Mouse (Mus musculus) hindbrain, embryonic 11.5 days (tissue): ENCODE data around the gene Plekha6. TPM values are rescaled to one million over a fixed set of nuclear protein-coding genes. Genes with fewer than 3 reads are reported as not detected.

Experiments used
- ATAC-seq: fragments of 200-750 bp; cut with Nextera tagmentation; 2 replicates; pipeline ENCODE4 v1.8.0; 2017; ENCODE audit warnings: mild to moderate bottlenecking, moderate TSS enrichment, moderate library complexity; ENCODE audit not compliant: low FRiP score
- DNase-seq: peaks from one replicate; pipeline ENCODE4 v3.0.0-alpha.2; 2015; ENCODE audit warnings: low spot score
- H3K27ac ChIP-seq: fragments of 300-500 bp; sonication (generic); 2 replicates; pipeline ENCODE4 v1.5.1; 2014; ENCODE audit warnings: mild to moderate bottlenecking, low read depth, low read length
- H3K27me3 ChIP-seq: fragments of 300-500 bp; sonication (generic); 2 replicates; pipeline ENCODE4 v1.6.1; 2014; ENCODE audit warnings: mild to moderate bottlenecking, low read length, moderate library complexity, mixed read lengths; ENCODE audit not compliant: control insufficient read depth, insufficient read depth
- H3K36me3 ChIP-seq: fragments of 300-500 bp; sonication (generic); 2 replicates; pipeline ENCODE4 v1.6.1; 2014; ENCODE audit warnings: mild to moderate bottlenecking, low read length, moderate library complexity, mixed read lengths; ENCODE audit not compliant: control insufficient read depth, insufficient read depth
- H3K4me1 ChIP-seq: fragments of 300-500 bp; sonication (generic); replicated peaks from 2 replicates; pipeline ENCODE4 v1.6.1; 2014; ENCODE audit warnings: low read length, mixed read lengths; ENCODE audit not compliant: control insufficient read depth, insufficient read depth
- H3K4me2 ChIP-seq: fragments of 300-500 bp; sonication (generic); replicated peaks from 2 replicates; pipeline ENCODE4 v1.6.1; 2014; ENCODE audit warnings: mild to moderate bottlenecking, low read depth, low read length
- H3K4me3 ChIP-seq: fragments of 300-500 bp; sonication (generic); 2 replicates; pipeline ENCODE4 v1.5.1; 2014; ENCODE audit warnings: low read depth, low read length
- H3K9ac ChIP-seq: fragments of 300-500 bp; sonication (generic); 2 replicates; pipeline ENCODE4 v1.6.1; 2014; ENCODE audit warnings: low read depth, low read length
- H3K9me3 ChIP-seq: fragments of 300-500 bp; sonication (generic); 2 replicates; pipeline ENCODE4 v1.6.1; 2016; ENCODE audit warnings: low read length; ENCODE audit not compliant: control insufficient read depth
- WGBS: fragments of 180-500 bp; shearing (Covaris S2); extraction: QIAGEN DNeasy Blood & Tissue Kit; methylation state at CpG from one replicate; pipeline ENCODE4 v1.1.7; 2014; 5-methylcytosine and 5-hydroxymethylcytosine counted together
- polyA plus RNA-seq: library from polyadenylated mRNA; unstranded; fragments of >200 nt; fragmentation: Nextera tagmentation; extraction: Ambion mirVana; gene quantifications from 2 replicates; pipeline ENCODE4 v1.2.1, GENCODE M21; 2014

Plekha6 gene
- polyA plus RNA-seq, 1 experiment from 2014 or later: 22.1 TPM

- no peak overlapping the region for H3K27ac ChIP-seq
- H3K9ac ChIP-seq: no peak overlapping the region
- DNase-seq (no peak), ATAC-seq (no peak)
- peaks cover 11% of the 10 kb centered on the region; the same call in 1 of the 2 replicates for H3K4me1 ChIP-seq
- H3K36me3 ChIP-seq: no peaks in the 10 kb centered on the region
- WGBS: 81% methylated on average over 7 of the region's 7 CpGs
- H3K4me3 ChIP-seq: no peak overlapping the region
- no peaks in the 10 kb centered on the region for H3K9me3 ChIP-seq
- H3K4me2 ChIP-seq: no peak overlapping the region
- no peaks in the 10 kb centered on the region for H3K27me3 ChIP-seq
These were observed 80.7 kb downstream of the Plekha6 start for GRCm38 (mm10) chr1:133244668-133245067.

- Histone ChIP-seq H3K27ac (peak overlapping the region; percentile 88), H3K4me3 (peak overlapping the region; percentile 29), H3K27me3 (no peaks in the 10 kb centered on the region), H3K36me3 (no peaks in the 10 kb centered on the region), H3K9me3 (no peaks in the 10 kb centered on the region), H3K4me2 (peak overlapping the region; percentile 41), H3K4me1 (peaks cover 11% of the 10 kb centered on the region; the same call in 1 of the 2 replicates), H3K9ac (peak overlapping the region; percentile 51)
- ATAC-seq (peak; percentile 77), DNase-seq (peak; percentile 66)
- 25% methylated on average over 12 of the region's 12 CpGs for WGBS
These were observed 81.9 kb downstream of the Plekha6 start for GRCm38 (mm10) chr1:133245690-133246619.

GRCm38 (mm10) chr1:133247189-133247588 lies 83.2 kb downstream of the Plekha6 start:
- H3K4me1 ChIP-seq: peaks cover 22% of the 10 kb centered on the region; the same call in 1 of the 2 replicates
- no peak for DNase-seq
- no peaks in the 10 kb centered on the region for H3K36me3 ChIP-seq
- no peaks in the 10 kb centered on the region for H3K27me3 ChIP-seq
- H3K27ac ChIP-seq: 0 out of 2 replicates have a peak overlapping the region, but pooled peaks have one; percentile 88
- no peaks in the 10 kb centered on the region for H3K9me3 ChIP-seq
- WGBS: 75% methylated on average over 5 of the region's 5 CpGs
- H3K9ac ChIP-seq: 0 out of 2 replicates have a peak overlapping the region, but pooled peaks have one; percentile 51
- ATAC-seq: no peak
- peak overlapping the region; percentile 41; the same call in 1 of the 2 replicates for H3K4me2 ChIP-seq
- H3K4me3 ChIP-seq: peak overlapping the region; percentile 29; the same call in 1 of the 2 replicates

- no peaks in the 10 kb centered on the region for H3K27me3 ChIP-seq
- H3K4me3 ChIP-seq: no peak overlapping the region
- ATAC-seq (no peak), DNase-seq (no peak)
- H3K36me3 ChIP-seq: no peaks in the 10 kb centered on the region
- peaks cover 27% of the 10 kb centered on the region; the same call in 1 of the 2 replicates for H3K4me1 ChIP-seq
- no peak overlapping the region for H3K27ac ChIP-seq
- no peaks in the 10 kb centered on the region for H3K9me3 ChIP-seq
- 92% methylated on average over 6 of the region's 6 CpGs for WGBS
- no peak overlapping the region for H3K4me2 ChIP-seq
- no peak overlapping the region for H3K9ac ChIP-seq
These were observed 86.8 kb downstream of the Plekha6 start for GRCm38 (mm10) chr1:133250761-133251160.

GRCm38 (mm10) chr1:133251625-133252034 lies 87.6 kb downstream of the Plekha6 start:
- Histone ChIP-seq H3K27ac (0 out of 2 replicates have a peak overlapping the region, but pooled peaks have one; percentile 10), H3K36me3 (no peaks in the 10 kb centered on the region), H3K4me1 (peaks cover 22% of the 10 kb centered on the region; the same call in 1 of the 2 replicates), H3K9ac (0 out of 2 replicates have a peak overlapping the region, but pooled peaks have one; percentile 7), H3K4me3 (no peak overlapping the region), H3K4me2 (0 out of 2 replicates have a peak overlapping the region, but pooled peaks have one; percentile 14), H3K9me3 (no peaks in the 10 kb centered on the region), H3K27me3 (no peaks in the 10 kb centered on the region)
- DNase-seq: no peak
- no peak for ATAC-seq
- WGBS: 35% methylated on average over 5 of the region's 5 CpGs

GRCm38 (mm10) chr1:133252251-133252650 lies 88.2 kb downstream of the Plekha6 start:
- no peak for DNase-seq
- no peak for ATAC-seq
- no peak overlapping the region for H3K27ac ChIP-seq
- WGBS: 83% methylated on average over 3 of the region's 3 CpGs
- peaks cover 20% of the 10 kb centered on the region; the same call in 1 of the 2 replicates for H3K4me1 ChIP-seq
- no peaks in the 10 kb centered on the region for H3K36me3 ChIP-seq
- H3K27me3 ChIP-seq: no peaks in the 10 kb centered on the region
- no peak overlapping the region for H3K4me2 ChIP-seq
- H3K4me3 ChIP-seq: no peak overlapping the region
- no peak overlapping the region for H3K9ac ChIP-seq
- no peaks in the 10 kb centered on the region for H3K9me3 ChIP-seq

GRCm38 (mm10) chr1:133252801-133253531 lies 89.0 kb downstream of the Plekha6 start:
- H3K9ac ChIP-seq: no peak overlapping the region
- no peak overlapping the region for H3K4me2 ChIP-seq
- ATAC-seq (no peak), DNase-seq (no peak)
- no peak overlapping the region for H3K27ac ChIP-seq
- no peak overlapping the region for H3K4me3 ChIP-seq
- WGBS: 48% methylated on average over 10 of the region's 10 CpGs
- H3K27me3 ChIP-seq: no peaks in the 10 kb centered on the region
- no peaks in the 10 kb centered on the region for H3K9me3 ChIP-seq
- H3K4me1 ChIP-seq: peaks cover 17% of the 10 kb centered on the region; the same call in 1 of the 2 replicates
- no peaks in the 10 kb centered on the region for H3K36me3 ChIP-seq

DNA sequence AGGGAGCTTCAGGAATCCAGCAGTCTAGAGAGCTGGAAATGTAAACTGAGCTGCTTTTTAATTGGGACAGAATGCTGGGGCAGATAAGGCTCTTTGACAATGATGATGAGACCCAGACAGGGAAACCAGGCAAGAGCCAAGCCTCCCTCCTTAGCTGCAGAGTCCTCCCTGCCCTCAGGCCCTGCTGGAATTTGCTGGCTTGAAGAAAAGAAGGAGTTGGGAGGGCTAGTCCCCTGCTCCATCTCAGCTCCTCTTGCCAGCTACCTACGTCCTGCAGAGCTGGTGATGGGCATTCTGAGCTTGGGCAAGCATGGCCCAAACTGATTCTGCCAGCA lies 89.5 kb downstream of the Plekha6 start:
- 44% methylated on average over 1 of the region's 1 CpGs for WGBS
- H3K27ac ChIP-seq: no peak overlapping the region
- DNase-seq (no peak), ATAC-seq (no peak)
- peaks cover 18% of the 10 kb centered on the region; the same call in 1 of the 2 replicates for H3K4me1 ChIP-seq
- no peaks in the 10 kb centered on the region for H3K27me3 ChIP-seq
- no peak overlapping the region for H3K4me3 ChIP-seq
- H3K9me3 ChIP-seq: no peaks in the 10 kb centered on the region
- H3K9ac ChIP-seq: no peak overlapping the region
- no peaks in the 10 kb centered on the region for H3K36me3 ChIP-seq
- no peak overlapping the region for H3K4me2 ChIP-seq
